ENCODE assay signal across 13 mouse cellular contexts in the genomic region with DNA sequence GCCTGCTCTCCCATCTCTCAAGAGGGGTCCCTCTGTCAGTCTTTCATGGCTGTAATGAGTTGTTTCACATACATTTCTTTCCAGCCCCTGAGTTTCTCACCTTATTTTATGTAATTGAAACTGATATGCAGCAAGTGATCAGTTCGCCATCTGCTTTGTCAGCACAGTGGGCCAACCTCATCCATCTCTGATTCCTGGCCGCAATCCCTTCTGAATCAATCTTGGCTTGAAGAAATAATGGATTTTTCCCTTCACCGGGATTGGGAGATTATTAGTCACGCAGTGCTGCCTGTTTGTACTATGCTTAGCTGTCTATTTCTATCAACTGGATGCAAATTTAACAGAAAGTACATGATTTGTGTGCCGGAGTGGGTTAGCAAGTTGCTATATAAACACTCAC.
"Had no signal": no experiment of that assay in that cellular context is flagged by ENCODE, and none has a peak within 500 bp of the region (broad histone marks: within the 10 kb centered on the region; RNA-seq: fewer than 3 reads in every experiment).

No protein-coding gene starts in this region.

- H3K27ac ChIP-seq: kidney, postnatal 0 days; limb, embryonic 13.5 days; liver, embryonic 14.5 days; midbrain, embryonic 12.5 days; neural tube, embryonic 15.5 days had no signal

- H3K36me3 ChIP-seq: limb, embryonic 13.5 days; midbrain, embryonic 12.5 days; neural tube, embryonic 15.5 days had no signal

- H3K27me3 ChIP-seq: limb, embryonic 13.5 days; midbrain, embryonic 12.5 days; neural tube, embryonic 15.5 days had no signal

- DNase-seq: kidney, adult 9 months; kidney, postnatal 36 days; left cerebral cortex, postnatal 4 days; lung, adult 18-20 months; right cerebral cortex, adult 18-20 months; thymus, adult 18-20 months; thymus, postnatal 14 days had no signal

- H3K9ac ChIP-seq: limb, embryonic 13.5 days; liver, embryonic 14.5 days; midbrain, embryonic 12.5 days; neural tube, embryonic 15.5 days had no signal

- H3K4me3 ChIP-seq: limb, embryonic 13.5 days; midbrain, embryonic 12.5 days; myocyte; neural tube, embryonic 15.5 days had no signal

- H3K4me1 ChIP-seq: limb, embryonic 13.5 days; midbrain, embryonic 12.5 days had no signal

- H3K4me2 ChIP-seq: limb, embryonic 13.5 days; midbrain, embryonic 12.5 days; neural tube, embryonic 15.5 days had no signal

- H3K9me3 ChIP-seq: limb, embryonic 13.5 days; midbrain, embryonic 12.5 days; neural tube, embryonic 15.5 days had no signal
